Mouse (Mus musculus) embryo, embryonic 11.5 days (tissue): Measurements from ENCODE around the gene 2210016L21Rik.

ENCODE experiments used
- DNase-seq: peaks from one replicate; pipeline ENCODE4 v3.0.0-alpha.2; 2012; ENCODE audit warnings: low read depth, low spot score

2210016L21Rik gene

DNA sequence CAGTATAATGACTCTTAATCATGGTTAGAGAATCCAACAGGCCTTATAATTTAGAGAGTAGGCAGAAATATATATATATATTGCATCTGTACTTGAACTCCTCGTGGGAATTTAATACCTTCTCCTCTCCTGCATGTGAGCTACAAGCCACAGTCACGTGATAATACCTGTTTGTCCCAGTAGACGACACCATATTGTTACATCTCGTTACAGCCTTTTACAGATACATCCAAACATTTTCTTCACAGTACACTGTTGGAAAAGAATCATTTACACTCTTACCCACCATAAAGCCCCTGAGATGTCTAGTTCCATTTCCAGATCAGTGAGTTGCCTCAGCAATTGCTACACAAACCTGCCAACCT lies 790 bp downstream of the 2210016L21Rik start:
- DNase-seq: no peak

DNA sequence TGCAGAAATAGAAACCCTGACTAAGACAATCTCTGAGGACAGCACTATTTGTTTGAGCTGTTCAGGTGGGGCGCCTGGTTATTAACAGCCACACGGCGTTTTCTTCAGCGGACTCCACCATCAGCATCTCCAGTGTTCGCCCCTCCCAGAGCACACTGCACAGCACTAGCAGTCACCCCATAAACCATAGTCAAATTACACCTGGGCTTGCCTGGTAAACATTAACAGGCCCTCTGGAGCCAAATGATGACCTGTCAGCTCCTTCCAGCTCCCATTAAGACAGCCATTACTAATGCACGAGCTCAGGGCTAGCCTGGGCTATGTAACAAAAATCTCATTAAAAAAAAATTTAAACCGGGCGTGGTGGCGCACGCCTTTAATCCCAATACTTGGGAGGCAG lies 3.1 kb downstream of the 2210016L21Rik start:
- no peak for DNase-seq

DNA sequence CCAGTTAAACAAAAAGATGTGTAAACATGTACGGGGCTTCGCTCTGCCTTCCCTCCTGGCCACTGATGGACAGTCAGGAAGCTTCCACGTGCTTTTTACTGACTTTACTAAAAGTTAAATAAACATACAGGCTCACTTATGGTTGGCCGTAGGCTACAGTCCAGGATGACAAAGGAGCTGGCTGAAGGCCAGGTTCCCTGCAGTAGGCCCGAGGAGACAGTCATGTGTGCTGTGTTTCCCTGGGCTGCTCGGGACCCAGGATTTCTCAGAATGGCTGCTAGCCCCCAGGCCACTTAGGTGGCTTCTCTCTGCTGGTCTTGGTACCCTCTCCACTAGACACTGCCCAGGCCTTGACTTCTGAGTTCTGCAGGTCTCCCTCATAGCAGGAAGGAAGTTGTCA lies 6.9 kb downstream of the 2210016L21Rik start:
- no peak for DNase-seq

- no peak for DNase-seq
Measured at GRCm38 (mm10) chr5:114949316-114949715, 7.4 kb downstream of the 2210016L21Rik start.

DNA sequence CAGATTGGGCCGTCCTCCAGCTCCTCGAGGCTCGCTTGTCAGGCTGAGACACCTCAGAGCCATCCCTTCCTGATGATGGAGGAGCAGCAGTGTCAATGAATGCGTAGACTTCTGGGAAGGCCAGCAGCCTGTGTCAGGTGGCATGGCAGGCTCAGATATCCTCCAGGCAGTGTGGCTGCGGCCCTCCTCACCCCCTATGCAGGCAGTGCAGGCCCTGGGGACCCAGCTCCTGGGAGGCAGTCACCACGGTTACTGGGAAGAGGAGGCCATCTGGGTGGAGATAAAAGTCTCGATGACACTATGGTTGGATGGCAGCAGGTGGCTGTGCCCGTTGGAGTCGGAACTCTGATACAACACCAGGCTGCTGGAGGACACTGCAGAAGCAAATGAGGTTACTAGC lies 7.9 kb downstream of the 2210016L21Rik start:
- DNase-seq: no peak

DNA sequence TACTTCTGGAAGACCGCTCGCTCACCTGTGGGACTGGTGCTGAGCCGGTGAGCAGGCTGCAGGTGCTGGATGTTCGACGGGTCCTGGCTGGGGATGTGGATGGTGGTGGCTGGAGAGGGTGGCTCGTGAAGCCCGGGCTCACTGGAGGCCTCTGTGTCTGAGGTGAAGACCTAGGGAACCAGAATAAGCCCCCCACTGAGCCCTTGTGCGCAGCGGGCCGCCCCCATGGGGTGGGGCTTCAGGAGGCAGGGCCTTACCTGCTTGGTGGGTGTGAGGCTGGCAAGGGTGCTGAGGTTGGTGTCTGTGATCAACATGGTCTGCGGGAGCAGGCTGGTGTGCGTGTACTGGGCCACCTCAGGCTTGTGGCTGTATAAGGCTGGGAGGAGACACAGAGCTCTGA lies 8.7 kb downstream of the 2210016L21Rik start:
- no peak for DNase-seq

- no peak for DNase-seq
Measured at GRCm38 (mm10) chr5:114951279-114951880, 9.4 kb downstream of the 2210016L21Rik start.

DNA sequence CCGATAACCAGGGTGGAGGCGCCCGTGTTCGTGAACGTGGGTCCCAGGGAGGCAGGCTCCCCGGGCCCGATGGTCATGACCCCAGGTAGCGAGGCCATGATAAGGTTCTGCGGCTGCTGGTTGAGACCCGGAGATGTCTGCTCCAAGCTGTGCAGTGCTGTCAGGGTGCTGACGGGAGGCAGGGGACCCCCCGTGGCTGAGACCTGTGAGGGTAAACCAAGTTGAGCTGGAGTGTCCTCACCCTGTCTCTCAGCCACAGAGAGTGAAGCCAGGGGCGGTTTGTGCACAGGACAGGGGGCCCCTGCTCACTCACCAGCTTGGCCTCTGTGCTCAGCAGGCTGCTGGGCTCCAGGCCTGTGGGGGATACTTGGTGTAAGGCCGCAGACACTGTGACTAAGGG lies 11.4 kb downstream of the 2210016L21Rik start:
- DNase-seq: no peak

- no peak for DNase-seq
Measured at GRCm38 (mm10) chr5:114958069-114958468, 16.1 kb downstream of the 2210016L21Rik start.

- no peak for DNase-seq
Measured at GRCm38 (mm10) chr5:114961590-114962360, 19.8 kb downstream of the 2210016L21Rik start.

- no peak for DNase-seq
Measured at GRCm38 (mm10) chr5:114964315-114964966, 22.5 kb downstream of the 2210016L21Rik start.

GRCm38 (mm10) chr5:114964967-114965898 lies 23.3 kb downstream of the 2210016L21Rik start:
- no peak for DNase-seq

GRCm38 (mm10) chr5:114967523-114968268 lies 25.7 kb downstream of the 2210016L21Rik start:
- DNase-seq: no peak

GRCm38 (mm10) chr5:114968651-114969050 lies 26.7 kb downstream of the 2210016L21Rik start:
- no peak for DNase-seq

DNA sequence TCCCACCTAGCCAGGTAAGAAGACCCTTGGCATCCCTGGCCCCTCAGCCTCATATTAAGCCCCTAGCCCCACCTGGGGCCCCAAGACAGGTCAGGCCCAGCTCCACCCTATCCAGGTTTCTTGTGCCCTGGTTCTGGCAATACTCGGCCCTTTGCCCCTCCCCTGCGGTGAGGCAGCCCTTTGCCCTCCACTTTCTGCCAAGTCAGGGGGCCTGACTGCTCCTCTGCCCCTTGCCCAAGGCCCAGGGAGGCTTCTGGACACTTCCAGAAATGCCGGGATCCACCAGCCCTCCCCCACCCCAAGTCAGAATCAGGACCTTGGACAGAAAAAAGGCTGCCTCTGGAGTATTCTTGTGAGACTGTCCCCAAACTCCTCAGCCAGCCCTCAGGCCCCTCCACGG lies 27.1 kb downstream of the 2210016L21Rik start:
- DNase-seq: no peak

DNA sequence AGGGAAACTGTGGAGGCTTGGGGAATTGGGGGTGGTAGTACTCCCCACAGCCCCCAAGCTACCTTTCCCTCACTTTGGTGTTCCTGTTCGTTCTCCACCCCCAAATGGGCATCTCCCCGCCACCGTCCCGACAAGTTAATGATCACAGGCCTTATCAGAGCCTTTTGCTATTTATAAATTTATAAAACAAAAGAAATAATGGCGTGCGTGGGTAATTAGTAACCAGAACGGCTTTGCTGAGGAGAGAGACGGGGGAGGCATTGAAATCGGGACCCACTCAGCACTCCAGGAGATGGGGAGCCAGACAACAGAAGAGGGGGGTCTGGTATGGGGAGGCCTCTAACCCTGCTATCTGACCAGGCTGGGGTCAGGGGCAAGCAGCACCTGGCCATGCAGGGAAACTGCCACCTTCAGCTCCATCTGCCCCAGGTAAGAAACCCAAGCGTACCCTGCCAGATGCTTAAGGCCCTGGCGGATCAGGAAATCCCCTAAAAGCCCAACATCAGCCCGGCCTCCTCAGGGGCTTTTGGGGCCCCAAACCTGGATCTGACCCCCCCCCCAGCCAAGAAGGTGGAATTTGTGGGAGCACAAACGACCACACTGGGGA lies 27.8 kb downstream of the 2210016L21Rik start:
- no peak for DNase-seq

DNA sequence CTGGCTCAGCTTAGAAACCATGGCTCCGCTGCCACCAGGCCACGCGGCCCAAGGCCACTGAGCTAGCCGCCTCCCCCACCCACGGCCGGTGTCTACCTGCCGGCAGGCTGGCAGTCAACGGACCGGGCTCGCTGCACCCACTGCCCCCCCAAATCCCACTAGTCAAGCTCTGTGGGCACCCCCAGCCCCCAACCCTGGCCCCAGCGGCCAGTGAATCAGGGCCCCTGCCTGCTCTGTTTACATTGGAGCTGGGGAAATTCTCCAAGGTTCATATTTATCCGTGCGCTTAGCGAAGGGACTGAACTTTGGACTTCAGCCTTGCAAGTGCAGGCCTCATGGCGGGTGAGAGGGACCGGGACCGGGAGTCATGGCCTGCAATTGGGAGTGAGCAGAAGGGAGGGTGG lies 28.9 kb downstream of the 2210016L21Rik start, which contains the start of gene Hnf1a:
Hnf1a (minus strand) TSS at position 271 of the 404 bp plus-strand sequence.
- DNase-seq: no peak

GRCm38 (mm10) chr5:114972201-114972600 lies 30.2 kb downstream of the 2210016L21Rik start:
- no peak for DNase-seq

DNA sequence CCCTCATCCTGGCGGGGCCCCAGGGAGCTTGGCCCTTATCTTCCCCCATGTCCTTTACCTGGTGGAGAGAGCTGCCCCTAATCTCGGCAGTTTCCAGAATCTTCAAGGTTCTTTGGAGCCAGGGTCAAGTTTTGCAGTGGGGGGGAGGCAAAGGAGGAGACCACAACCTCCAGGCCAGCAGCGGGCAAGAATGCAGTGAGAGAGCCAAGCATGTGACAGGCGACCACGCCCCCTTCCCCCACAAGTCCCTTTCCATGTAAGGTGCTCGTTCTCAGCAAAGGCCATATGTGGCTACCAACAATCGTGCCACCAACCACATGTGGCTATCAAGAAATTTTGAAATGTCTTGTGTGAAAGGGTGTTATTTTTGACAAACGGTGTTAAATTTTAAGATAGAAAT lies 31.2 kb downstream of the 2210016L21Rik start:
- no peak for DNase-seq

GRCm38 (mm10) chr5:114976935-114977334 lies 35.0 kb downstream of the 2210016L21Rik start:
- no peak for DNase-seq
